Mouse (Mus musculus): ENCODE results near the gene Tec. TPM values are rescaled to one million over a fixed set of nuclear protein-coding genes. Genes with fewer than 3 reads are reported as not detected.

The Tec gene
- total and polyA plus RNA-seq, 3 experiments, result 7.9 to 25.9 (median 20.1) TPM

DNA sequence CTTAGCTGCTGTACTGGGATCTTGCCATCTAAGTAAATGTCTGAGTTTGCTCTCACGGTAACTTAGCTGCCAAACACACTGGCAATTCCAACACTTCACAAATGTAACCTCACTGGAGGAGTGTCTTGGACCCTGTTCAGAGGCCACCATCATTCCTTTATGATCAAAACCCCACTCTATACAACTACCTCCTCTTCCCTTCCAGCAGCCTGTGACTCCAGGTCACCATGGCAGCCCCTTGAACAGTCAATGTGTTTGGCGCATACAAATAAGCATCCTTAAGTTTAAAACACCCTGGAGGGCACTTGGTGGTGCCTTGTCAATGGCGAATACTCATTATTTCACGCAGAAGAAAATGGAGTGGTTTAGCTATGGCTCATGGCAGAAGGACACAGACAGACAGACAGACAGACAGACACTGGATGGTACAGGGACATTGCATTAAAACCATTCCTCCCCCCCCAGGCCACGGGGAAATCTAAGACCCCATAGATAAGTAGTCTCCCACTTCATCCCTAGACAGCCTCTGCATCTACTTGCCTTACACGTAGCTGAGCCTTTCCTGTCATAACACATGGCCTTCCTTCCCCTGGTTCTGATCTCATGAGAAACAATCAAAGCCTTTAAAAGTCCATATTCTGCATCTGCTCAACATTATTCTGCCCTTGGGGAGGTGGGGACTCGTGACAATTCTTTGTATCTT is 117.1 kb downstream of the Tec start:
- peaks cover 2 to 29% of the 10 kb centered on the region in 2 experiments for H3K36me3 ChIP-seq (replicated peaks in 1 of 2; ENCODE audit: control insufficient read depth in 1 of 2, insufficient read depth in 1 of 2, low read length in 1 of 2)
- no peak overlapping the region for H3K4me3 ChIP-seq (replicated peaks in 1 of 3; ENCODE audit: low read depth in 2 of 3, low read length in 2 of 3, poor library complexity in 1 of 3)
- no peak for TF ChIP-seq RAD21 (IDR thresholded peaks at IDR 0.05; ENCODE audit: low read depth, low read length)
- no peak for TF ChIP-seq CHD1 (IDR thresholded peaks at IDR 0.05; ENCODE audit: low read depth, low read length)
- in situ Hi-C loops (cut with MboI; ENCODE audit: low pct_ligation_motif_present, low pct_unique_long_range_greater_than_20kb, low sequenced_read_pairs), result no loop called here
- peaks cover 0 to 9% of the 10 kb centered on the region in 2 experiments; a peak in 1 of 4 replicates for H3K4me1 ChIP-seq (ENCODE audit: control insufficient read depth in 1 of 2, insufficient read depth in 2 of 2)
- DNase-seq (ENCODE audit: extremely low read depth), result no peak
- no peaks in the 10 kb centered on the region for H3K9me3 ChIP-seq (replicated peaks; ENCODE audit: low read length)
- H3K27ac ChIP-seq (ENCODE audit: insufficient read depth, low read depth), result no peak overlapping the region
- dilution Hi-C loops (cut with MboI; ENCODE audit: extremely low pct_ligation_motif_present, extremely low pct_unique_long_range_greater_than_20kb, low sequenced_read_pairs), result no loop called here
- H3K4me2 ChIP-seq (ENCODE audit: insufficient read depth, low read depth, poor library complexity, severe bottlenecking), result no peak overlapping the region
- H3K79me2 ChIP-seq (replicated peaks; ENCODE audit: control insufficient read depth, extremely low read depth, insufficient read depth, poor library complexity, severe bottlenecking), result no peaks in the 10 kb centered on the region
- H3K27me3 ChIP-seq (replicated peaks), result no peaks in the 10 kb centered on the region
- no peak overlapping the region for H3K9ac ChIP-seq (ENCODE audit: insufficient read depth, low read depth)

DNA sequence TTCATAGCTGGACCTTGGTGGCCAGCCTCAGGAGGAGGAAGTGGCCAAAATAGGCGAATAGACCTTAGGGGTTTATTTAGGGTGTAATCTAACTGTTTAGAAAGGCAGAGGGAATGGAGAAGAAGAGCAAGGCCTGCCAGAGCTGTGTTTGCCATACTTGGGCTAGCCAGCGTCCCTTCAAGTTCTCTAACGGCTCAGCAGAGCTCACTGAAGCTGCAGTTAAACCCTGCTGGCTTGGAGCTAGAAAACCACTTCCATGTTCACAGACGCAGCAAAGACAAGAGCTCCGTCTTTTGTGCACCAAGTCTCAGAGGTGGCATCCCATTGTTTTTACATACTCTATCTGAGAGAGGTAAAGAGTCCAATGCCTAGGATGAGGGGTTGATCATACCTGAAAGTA is 118.1 kb downstream of the Tec start:
- no peaks in the 10 kb centered on the region for H3K79me2 ChIP-seq (replicated peaks; ENCODE audit: control insufficient read depth, extremely low read depth, insufficient read depth, poor library complexity, severe bottlenecking)
- DNase-seq (ENCODE audit: extremely low read depth), result no peak
- no peaks in the 10 kb centered on the region for H3K9me3 ChIP-seq (replicated peaks; ENCODE audit: low read length)
- no peak overlapping the region for H3K4me3 ChIP-seq (replicated peaks in 1 of 3; ENCODE audit: low read depth in 2 of 3, low read length in 2 of 3, poor library complexity in 1 of 3)
- no peak overlapping the region for H3K9ac ChIP-seq (ENCODE audit: insufficient read depth, low read depth)
- H3K27ac ChIP-seq (ENCODE audit: insufficient read depth, low read depth), result no peak overlapping the region
- in situ Hi-C loops (cut with MboI; ENCODE audit: low pct_ligation_motif_present, low pct_unique_long_range_greater_than_20kb, low sequenced_read_pairs), result no loop called here
- dilution Hi-C loops (cut with MboI; ENCODE audit: extremely low pct_ligation_motif_present, extremely low pct_unique_long_range_greater_than_20kb, low sequenced_read_pairs), result no loop called here
- no peak overlapping the region for H3K4me2 ChIP-seq (ENCODE audit: insufficient read depth, low read depth, poor library complexity, severe bottlenecking)
- TF ChIP-seq RCOR1 (conservative IDR thresholded peaks at IDR 0.05; ENCODE audit: low read depth, low read length), result no peak
- no peak for TF ChIP-seq USF1 (IDR thresholded peaks at IDR 0.05; ENCODE audit: low read depth, low read length)
- TF ChIP-seq PAX5 (IDR thresholded peaks at IDR 0.05; ENCODE audit: low read length), result no peak
- TF ChIP-seq MAFK (IDR thresholded peaks at IDR 0.05; ENCODE audit: insufficient replicate concordance, low read length), result no peak
- TF ChIP-seq EP300 (IDR thresholded peaks at IDR 0.05; ENCODE audit: low read length), result no peak
- no peak for TF ChIP-seq UBTF (IDR thresholded peaks at IDR 0.05; ENCODE audit: low read depth, low read length)
- no peak for TF ChIP-seq RAD21 (IDR thresholded peaks at IDR 0.05; ENCODE audit: low read depth, low read length)
- no peak for TF ChIP-seq TCF12 (IDR thresholded peaks at IDR 0.05; ENCODE audit: low read depth, low read length)
- H3K27me3 ChIP-seq (replicated peaks), result no peaks in the 10 kb centered on the region
- H3K4me1 ChIP-seq (ENCODE audit: control insufficient read depth in 1 of 2, insufficient read depth in 2 of 2), result peaks cover 0 to 9% of the 10 kb centered on the region in 2 experiments; a peak in 1 of 4 replicates
- peaks cover 0 to 21% of the 10 kb centered on the region in 2 experiments for H3K36me3 ChIP-seq (replicated peaks in 1 of 2; ENCODE audit: control insufficient read depth in 1 of 2, insufficient read depth in 1 of 2, low read length in 1 of 2)

- in situ Hi-C loops (cut with MboI; ENCODE audit: low pct_ligation_motif_present, low pct_unique_long_range_greater_than_20kb, low sequenced_read_pairs), result no loop called here
- Histone ChIP-seq H3K4me3 (replicated peaks in 1 of 3; ENCODE audit: low read depth in 2 of 3, low read length in 2 of 3, poor library complexity in 1 of 3) (no peak overlapping the region), H3K27me3 (replicated peaks) (no peaks in the 10 kb centered on the region), H3K9ac (ENCODE audit: insufficient read depth, low read depth) (no peak overlapping the region), H3K36me3 (replicated peaks in 1 of 2; ENCODE audit: control insufficient read depth in 1 of 2, insufficient read depth in 1 of 2, low read length in 1 of 2) (peaks cover 0 to 7% of the 10 kb centered on the region in 2 experiments), H3K79me2 (replicated peaks; ENCODE audit: control insufficient read depth, extremely low read depth, insufficient read depth, poor library complexity, severe bottlenecking) (no peaks in the 10 kb centered on the region), H3K9me3 (replicated peaks; ENCODE audit: low read length) (no peaks in the 10 kb centered on the region), H3K4me1 (ENCODE audit: control insufficient read depth in 1 of 2, insufficient read depth in 2 of 2) (peaks cover 0 to 9% of the 10 kb centered on the region in 2 experiments; a peak in 1 of 4 replicates), H3K4me2 (ENCODE audit: insufficient read depth, low read depth, poor library complexity, severe bottlenecking) (no peak overlapping the region), H3K27ac (ENCODE audit: insufficient read depth, low read depth) (no peak overlapping the region)
- dilution Hi-C loops (cut with MboI; ENCODE audit: extremely low pct_ligation_motif_present, extremely low pct_unique_long_range_greater_than_20kb, low sequenced_read_pairs), result no loop called here
- no peak for DNase-seq (ENCODE audit: extremely low read depth)
- TF ChIP-seq KAT2A (IDR thresholded peaks at IDR 0.05; ENCODE audit: insufficient replicate concordance, low read length) (no peak), MAX (IDR thresholded peaks at IDR 0.05; ENCODE audit: low read length) (no peak), JUND (conservative IDR thresholded peaks at IDR 0.05; ENCODE audit: low read depth, low read length) (no peak), SIN3A (IDR thresholded peaks at IDR 0.05; ENCODE audit: low read length) (no peak), RCOR1 (conservative IDR thresholded peaks at IDR 0.05; ENCODE audit: low read depth, low read length) (no peak), GABPA (IDR thresholded peaks at IDR 0.05; ENCODE audit: insufficient replicate concordance, low read depth, low read length) (no peak), MEF2A (IDR thresholded peaks at IDR 0.05; ENCODE audit: borderline replicate concordance, low read depth, low read length) (no peak)
These were observed 119.5 kb downstream of the Tec start for GRCm38 (mm10) chr5:72748659-72749265.

Measured in CH12.LX (cell line).